Mouse (Mus musculus) colon, adult 2 months (tissue): ENCODE measurements around the gene Gm9044. TPM values are rescaled to one million over a fixed set of nuclear protein-coding genes. Genes with fewer than 3 reads are reported as not detected.

Experiments
- polyA plus RNA-seq: library from polyadenylated mRNA; depleted of rRNA; stranded (reverse); fragments of >200 nt; gene quantifications from 2 replicates; pipeline ENCODE4 v1.2.3, GENCODE M21; 2012; rRNA removed

Gm9044 gene
- not detected in 2 replicates for polyA plus RNA-seq

GRCm38 (mm10) chr10:118332308-118332707 lies at the start of gene Gm9044:
Gene Gm9044 (minus strand): TSS chr10:118332408.

DNA sequence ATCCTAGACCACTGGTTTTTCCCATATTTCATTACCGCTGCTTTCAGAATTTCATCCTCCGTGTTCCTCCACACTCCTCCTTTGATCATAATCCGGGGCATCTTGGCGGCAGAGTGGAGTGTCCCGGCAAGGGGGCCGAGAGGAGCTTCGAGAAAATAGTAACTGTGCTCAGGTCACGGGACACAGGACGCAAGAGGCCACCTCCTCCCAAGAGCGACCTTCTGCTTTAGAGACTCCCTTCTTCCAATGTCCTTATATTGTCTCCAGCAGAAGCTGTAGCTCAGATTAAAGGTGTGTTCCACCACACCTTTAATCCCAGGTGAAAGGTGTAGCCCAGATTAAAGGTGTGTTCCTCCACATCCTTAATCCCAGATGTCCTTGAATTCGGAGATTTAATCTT lies 21.8 kb upstream of the Gm9044 start, which contains the start of gene Gm9049:
TSS of gene Gm9049 (minus strand) at position 101 of the 400 bp plus-strand sequence.

GRCm38 (mm10) chr10:118348579-118348978 lies 16.4 kb upstream of the Gm9044 start, which contains the start of gene Gm9048:
Gene Gm9048 (minus strand): TSS chr10:118348679.

GRCm38 (mm10) chr10:118343155-118343554 lies 10.9 kb upstream of the Gm9044 start, which contains the start of gene Gm9046:
Gene Gm9046 (minus strand): TSS chr10:118343255.

GRCm38 (mm10) chr10:118337731-118338130 lies 5.5 kb upstream of the Gm9044 start, which contains the start of gene Gm9045:
Gene Gm9045 (minus strand): TSS chr10:118337831.

DNA sequence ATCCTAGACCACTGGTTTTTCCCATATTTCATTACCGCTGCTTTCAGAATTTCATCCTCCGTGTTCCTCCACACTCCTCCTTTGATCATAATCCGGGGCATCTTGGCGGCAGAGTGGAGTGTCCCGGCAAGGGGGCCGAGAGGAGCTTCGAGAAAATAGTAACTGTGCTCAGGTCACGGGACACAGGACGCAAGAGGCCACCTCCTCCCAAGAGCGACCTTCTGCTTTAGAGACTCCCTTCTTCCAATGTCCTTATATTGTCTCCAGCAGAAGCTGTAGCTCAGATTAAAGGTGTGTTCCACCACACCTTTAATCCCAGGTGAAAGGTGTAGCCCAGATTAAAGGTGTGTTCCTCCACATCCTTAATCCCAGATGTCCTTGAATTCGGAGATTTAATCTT lies 5.3 kb downstream of the Gm9044 start, which contains the start of gene Gm9040:
TSS of gene Gm9040 (minus strand) at position 101 of the 400 bp plus-strand sequence.

DNA sequence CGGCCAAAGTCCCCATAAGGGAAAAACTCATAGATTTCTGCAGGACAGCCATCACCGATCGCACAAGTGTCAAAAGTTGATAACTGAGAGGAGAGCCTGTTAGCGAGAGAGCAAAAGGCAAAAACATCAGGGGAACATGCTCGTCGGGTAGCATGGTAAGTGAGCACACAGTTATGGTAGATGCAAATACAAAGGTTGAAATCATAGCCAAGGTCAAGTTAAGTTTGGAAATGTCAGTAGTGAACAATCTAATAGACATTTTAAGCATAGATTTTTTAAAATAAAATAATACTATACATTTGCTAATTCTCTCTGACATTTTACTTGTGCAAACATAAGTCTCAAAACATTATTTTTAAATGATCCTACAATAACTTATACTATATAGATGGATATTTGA lies 37.3 kb downstream of the Gm9044 start, which contains the start of gene Iltifb:
TSS of gene Iltifb (minus strand) at position 101 of the 400 bp plus-strand sequence.

Other genes with a start within 250 kb of the Gm9044 start
- 1.2 and 1.5 TPM in 2 replicates for gene Mdm1, start 190.6 kb downstream of the Gm9044 start, polyA plus RNA-seq
- not detected in 2 replicates for gene Il22, start 127.5 kb downstream of the Gm9044 start, polyA plus RNA-seq
- not detected in 2 replicates for gene Gm32717, start 91.6 kb downstream of the Gm9044 start, polyA plus RNA-seq
- not detected in 2 replicates for gene Gm32802, start 73.7 kb downstream of the Gm9044 start, polyA plus RNA-seq
- gene Iltifb, start 37.4 kb downstream of the Gm9044 start, polyA plus RNA-seq, result not detected in 2 replicates
- gene Gm9040, start 5.4 kb downstream of the Gm9044 start, polyA plus RNA-seq, result not detected in 2 replicates
- not detected in 2 replicates for gene Gm9045, start 5.4 kb upstream of the Gm9044 start, polyA plus RNA-seq
- not detected in 2 replicates for gene Gm9046, start 10.8 kb upstream of the Gm9044 start, polyA plus RNA-seq
- gene Gm9048, start 16.3 kb upstream of the Gm9044 start, polyA plus RNA-seq, result not detected in 2 replicates
- gene Gm9049, start 21.7 kb upstream of the Gm9044 start, polyA plus RNA-seq, result not detected in 2 replicates
- gene Ifng, start 108.6 kb upstream of the Gm9044 start, polyA plus RNA-seq, result not detected in 2 replicates